Mouse (Mus musculus) heart, postnatal 0 days (tissue): ENCODE measurements around the gene Crip2.

ENCODE experiments used
- CTCF ChIP-seq: IDR thresholded peaks from 2 replicates; pipeline ENCODE4 v1.5.1; 2016; ENCODE audit warnings: antibody characterized with exemption, control low read depth, low read depth
- EP300 ChIP-seq: IDR thresholded peaks from 2 replicates; pipeline ENCODE4 v1.6.1; 2016; ENCODE audit warnings: antibody characterized with exemption, low read depth

GRCm38 (mm10) chr12:113114856-113115538 lies 25.0 kb upstream of the Crip2 start:
- TF ChIP-seq CTCF = no peak
- TF ChIP-seq EP300 = no peak
